Mouse (Mus musculus): ENCODE measurements around the gene Nfkbil1.

DNA sequence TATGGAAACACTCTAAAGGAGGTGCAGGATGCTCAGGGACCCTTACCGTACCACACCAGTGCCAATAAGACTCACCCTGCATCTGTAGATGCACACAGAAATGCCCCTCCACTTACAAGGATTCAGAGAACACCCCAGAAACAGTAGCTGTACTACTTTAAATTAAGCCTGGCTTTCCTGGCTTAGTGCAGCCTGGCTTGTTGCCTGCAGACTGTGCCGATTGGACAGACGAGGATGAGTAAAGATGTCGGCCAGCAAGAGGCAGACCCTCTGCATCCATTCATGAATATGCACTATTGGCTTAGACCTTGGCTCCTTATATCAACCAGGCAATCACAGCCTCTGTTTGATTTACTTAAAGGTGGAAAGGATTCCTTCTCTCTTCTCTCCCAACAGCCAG, 24.0 kb upstream of the Nfkbil1 start:
- TF ChIP-seq GATA1 (IDR thresholded peaks at IDR 0.05; ENCODE audit: borderline replicate concordance, low read length) (no peak), FLI1 (IDR thresholded peaks at IDR 0.05; ENCODE audit: low read length) (no peak)

Data from megakaryocyte, embryonic 14.5 days (primary cell).